Mouse (Mus musculus) adrenal gland, postnatal 36 days (tissue): ENCODE measurements around the gene Nuak2. TPM values are rescaled to one million over a fixed set of nuclear protein-coding genes. Genes with fewer than 3 reads are reported as not detected.

Experiments used
- DNase-seq, 2 experiments: peaks; one replicate each; pipeline ENCODE4 v3.0.0; 2021; ENCODE audit warnings: mixed read lengths in 1 of 2
- long read RNA-seq, 2 experiments: library from polyadenylated mRNA; stranded (forward); transcript quantifications; one replicate each; pipeline ENCODE4 v2.0.0; 2021; ENCODE audit warnings: borderline sequencing depth in 2 of 2
- total RNA-seq, 2 experiments: library from RNA; stranded (reverse); gene quantifications; 2 replicates each; pipeline ENCODE4 v1.2.3; 2021

The Nuak2 gene
- total RNA-seq: 1 to 10 TPM; 2.8 to 4.9 TPM
- long read RNA-seq, experiment 1, partial matches to known transcripts: 0 of 1 reads
- long read RNA-seq, experiment 1, other reads (novel, unspliced or antisense): 0 of 1 reads
- long read RNA-seq, experiment 2, partial matches to known transcripts: 0 of 1 reads
- long read RNA-seq, experiment 2, other reads (novel, unspliced or antisense): 1 of 1 reads

DNA sequence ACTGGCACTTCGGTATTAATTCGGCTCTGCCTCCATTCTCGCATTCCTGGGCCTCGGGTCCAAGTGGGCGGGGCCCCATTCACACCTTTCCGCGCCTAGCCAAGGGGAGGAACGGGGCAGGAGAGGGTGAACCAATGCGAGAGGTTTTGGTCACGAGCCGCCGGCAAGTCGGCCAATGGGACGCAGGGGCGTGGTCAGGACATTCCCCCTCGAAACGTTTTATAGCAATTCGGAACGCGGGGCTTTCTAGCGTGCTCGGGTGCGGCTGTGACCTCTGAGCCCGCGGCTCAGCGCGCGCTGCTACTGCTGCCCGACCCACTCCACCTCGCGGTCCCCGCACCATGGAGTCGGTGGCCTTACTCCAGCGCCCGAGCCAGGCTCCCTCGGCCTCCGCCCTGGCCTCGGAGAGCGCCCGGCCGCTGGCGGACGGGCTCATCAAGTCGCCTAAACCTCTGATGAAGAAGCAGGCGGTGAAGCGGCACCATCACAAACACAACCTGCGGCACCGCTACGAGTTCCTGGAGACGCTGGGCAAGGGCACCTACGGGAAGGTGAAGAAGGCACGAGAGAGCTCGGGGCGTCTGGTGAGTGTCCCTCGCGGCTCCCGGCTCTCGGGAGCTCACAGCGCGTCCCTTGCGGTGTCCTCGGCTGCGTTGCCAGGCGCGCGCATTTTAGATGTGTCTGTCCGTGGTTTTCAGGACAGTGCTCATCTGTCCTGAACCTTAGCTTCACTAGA is at the start of gene Nuak2:
Gene Nuak2 (plus strand): TSS at position 238 of the 736 bp plus-strand sequence.
- DNase-seq: peak; percentile 93 to 94

DNA sequence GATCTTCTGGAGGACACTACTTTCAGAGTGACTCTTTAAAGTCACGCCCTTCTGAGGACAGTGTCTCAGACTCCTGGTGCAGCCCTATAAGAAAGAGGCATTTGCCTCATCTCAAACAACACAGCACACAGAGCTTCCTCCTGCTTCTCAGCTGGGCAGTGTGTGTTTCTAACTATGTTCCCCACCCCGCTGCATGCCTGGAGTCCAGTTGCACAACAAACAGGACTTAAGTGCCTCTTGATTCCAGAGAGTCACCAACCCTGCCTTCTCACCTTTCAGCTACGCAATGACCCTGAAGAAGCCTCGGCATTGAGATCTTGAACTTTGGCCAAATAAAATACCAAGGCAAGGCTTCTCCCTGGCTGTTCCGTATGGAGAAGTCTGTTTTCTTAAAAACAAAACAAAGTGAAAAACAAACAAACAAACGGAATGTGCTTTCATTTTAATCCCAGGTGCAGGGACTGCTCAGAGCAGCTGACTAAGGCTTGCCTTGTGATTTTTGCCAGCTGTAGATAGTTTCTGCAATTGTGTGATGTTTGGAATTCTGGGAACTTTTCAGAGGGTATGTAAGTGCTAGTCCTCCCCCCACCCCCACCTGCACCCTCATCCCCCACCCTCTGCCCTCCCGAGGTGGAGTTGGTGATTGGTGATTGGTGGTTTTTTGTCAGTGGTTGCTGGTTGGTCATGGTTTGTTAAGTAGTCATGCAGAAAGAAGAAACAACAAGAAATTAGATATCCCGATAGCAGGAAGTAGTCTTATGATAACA is 49.0 kb upstream of the Nuak2 start:
- DNase-seq: peak in 1 of 2 experiments; percentile 28

DNA sequence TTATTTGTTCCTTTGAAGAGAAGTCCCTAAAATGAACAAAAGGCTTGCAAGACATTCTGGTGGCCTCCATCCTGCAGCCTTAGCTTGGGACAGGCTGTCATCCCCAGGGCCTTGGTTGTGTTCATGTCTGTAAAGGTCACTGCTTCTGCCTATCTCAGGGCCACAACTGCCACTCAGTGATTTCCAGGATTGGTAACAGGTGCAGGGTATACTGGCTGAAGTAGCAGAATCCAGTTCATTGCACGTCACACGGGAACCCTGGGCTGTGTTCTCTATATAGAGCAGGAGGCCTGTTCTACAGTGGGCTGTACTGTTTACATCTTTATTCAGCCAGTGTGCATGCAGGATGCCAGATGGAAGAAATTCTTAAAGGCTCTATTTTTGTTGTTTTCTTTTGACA is 48.0 kb upstream of the Nuak2 start:
- peak in 1 of 2 experiments; percentile 44 for DNase-seq

DNA sequence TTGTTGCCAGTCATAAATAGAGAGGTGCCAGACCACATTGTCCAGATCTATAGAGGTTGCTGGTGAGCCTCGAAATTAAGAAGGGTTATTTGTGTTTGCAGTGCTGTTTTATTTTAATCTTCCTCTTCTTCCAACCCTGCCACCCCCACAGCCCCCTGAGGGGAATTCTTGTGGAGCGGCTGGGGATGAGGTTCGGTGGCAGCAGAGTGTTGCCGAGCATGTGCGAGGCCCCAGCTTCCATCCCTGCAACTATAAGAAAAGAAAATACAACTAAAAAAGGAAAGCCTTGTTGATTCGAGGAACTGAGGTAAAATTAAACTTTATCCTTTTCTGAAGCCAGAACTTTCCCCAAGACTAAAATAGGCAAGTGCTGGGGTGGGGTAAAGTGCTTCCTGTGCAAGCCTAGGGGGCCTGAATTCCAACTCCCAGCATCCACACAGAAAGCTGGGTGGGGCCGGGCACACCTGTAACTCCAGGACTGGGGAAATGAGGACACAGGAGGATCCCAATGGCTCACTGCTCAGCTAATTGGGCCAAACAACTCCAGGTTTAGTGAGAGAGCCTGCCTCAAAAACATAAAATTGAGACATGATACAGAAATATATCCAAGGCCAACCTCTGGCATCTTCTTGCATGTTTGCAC is 47.4 kb upstream of the Nuak2 start:
- DNase-seq: no peak

DNA sequence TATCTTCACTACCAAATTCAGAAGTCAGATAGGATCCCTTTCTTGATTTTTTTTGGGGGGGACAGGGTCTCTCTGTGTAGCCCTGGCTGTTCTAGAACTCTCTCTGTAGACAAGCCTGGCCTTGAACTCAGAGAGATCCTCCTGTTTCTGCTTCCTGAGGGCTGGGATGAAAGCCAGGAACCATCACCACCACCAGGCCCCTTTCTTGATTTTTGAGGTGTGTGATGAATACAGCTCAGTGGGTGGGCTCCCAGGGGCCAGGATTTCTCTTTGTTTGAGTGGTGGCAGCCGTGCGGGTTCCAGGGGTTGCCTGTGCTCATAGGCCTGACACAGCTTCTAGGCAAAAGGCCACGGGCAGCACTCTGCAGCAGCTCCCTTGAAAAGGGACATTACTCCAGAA is 44.7 kb upstream of the Nuak2 start:
- DNase-seq: no peak

DNA sequence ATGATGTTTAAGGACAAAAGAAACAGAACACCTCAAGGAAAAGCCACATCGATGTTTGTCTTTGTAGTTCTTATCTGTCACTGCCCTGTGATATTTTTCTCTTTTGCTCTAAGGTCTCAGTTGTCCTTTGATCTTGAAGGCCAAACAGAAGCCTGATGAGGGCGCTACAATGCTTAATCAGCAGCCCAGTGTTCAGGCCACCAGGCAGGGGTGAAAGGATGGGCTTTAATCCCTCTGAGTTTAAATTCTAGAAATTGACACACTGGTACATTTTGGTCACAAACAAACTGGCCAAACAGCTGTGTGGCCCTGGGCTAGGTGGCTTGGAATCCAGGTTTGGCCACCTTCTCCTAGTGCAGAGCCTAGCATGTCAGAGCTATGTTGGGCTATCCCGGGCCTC is 39.2 kb upstream of the Nuak2 start:
- peak in 1 of 2 experiments; percentile 42 for DNase-seq

DNA sequence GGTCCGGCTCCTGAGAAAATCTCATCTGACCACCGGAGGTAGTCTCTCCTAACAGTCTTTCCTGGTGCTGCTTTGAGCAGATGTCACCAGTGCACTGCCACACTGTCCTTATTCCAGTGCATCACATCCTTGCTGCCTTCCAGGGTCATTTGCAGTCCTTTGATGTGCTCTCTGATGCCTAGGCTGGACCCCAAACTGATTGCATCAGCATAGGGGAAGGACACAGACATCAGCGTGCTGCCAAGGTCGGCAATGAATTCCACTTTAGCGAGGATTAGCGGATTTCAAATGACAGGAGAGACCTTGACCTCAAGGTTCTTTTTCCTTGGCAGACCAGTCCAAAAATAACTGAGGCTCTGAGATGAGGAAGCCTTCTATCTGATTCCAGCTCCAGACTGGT is 38.8 kb upstream of the Nuak2 start:
- peak; percentile 79 to 85 for DNase-seq

DNA sequence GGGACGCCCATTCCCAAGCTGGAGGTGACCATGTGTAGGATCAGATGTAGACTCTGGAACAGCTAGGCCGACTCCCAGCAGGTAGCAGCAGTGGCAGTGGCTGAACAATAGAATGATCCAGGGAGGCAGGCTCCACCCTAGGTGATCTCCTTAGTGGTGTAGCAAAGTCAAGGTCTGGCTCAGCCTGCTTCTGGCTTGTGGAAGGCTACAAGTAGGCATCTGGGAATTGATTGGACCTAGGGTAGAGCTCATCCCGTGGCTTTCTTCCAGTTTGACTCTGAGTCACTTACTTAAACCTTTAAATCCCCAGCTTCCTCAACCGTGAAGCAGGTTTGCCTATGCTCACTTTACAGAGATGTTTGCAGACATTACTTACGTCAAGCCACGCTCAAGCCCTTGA is 35.3 kb upstream of the Nuak2 start:
- peak in 1 of 2 experiments; percentile 32 for DNase-seq

DNA sequence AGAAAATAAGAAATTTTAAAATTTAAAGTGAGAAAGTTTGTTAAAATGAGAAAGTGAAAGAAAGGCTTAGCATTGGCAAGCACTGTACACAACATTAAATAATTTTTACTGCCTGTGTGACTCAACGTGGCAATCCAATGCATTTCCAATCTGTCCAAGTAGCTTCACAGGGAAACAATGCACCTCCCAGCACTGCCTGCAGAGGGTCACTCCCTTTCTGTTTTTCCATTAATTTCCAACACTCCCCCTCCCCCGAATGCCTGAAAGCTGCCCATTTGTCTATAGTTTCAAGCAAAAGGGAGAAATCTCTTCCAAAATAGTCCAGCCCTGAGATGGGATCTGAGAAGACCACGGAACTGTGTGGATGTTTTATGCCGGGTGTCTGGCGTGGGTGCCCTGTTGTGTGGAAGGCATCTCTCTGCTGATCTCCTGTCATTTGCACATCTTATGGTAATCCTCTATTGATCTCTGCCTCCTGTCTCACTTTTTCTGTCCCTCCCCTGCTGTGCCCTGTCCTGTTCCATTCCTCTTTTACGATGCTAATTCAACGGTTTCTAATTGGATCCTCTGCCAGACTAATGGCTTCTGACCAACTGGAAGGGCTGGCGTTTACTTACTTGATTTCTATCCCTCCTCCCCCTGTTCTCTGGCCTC is 34.3 kb upstream of the Nuak2 start:
- peak in 1 of 2 experiments; percentile 23 for DNase-seq

DNA sequence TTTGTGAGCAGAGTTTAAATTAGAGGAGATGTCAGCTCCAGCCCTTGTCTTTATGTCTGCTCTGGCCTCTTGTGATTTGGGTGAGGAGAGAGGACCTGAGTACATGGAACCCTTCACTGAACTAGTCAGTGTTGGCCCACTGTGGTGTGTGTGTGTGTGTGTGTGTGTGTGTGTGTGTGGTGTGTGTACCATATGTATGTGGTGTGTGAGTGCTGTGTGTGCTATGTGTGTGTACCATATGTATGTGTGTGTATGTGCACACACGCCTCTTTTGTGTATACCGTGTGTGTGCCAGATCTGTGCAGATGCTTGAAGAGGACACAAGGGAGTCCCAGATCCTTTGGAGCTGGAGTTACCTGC is 33.8 kb upstream of the Nuak2 start:
- DNase-seq: no peak

DNA sequence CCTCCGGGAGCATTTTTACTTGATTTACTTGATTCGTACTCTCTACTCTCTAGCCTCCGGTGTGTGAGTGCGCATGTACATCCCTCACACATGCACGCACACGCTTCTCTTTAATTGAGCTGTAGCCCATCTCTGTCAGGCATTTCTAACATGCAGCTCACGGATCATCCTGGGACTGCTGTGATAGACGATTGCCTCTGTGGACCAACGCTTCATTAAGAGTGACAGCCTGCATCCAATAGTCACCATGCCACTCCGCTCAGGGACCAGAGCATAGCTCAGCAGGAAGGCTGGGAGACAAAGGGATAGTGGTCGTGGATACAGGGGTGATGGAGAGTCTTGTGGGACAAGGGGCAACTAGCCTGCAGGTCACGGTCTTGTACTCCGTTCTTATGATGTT is 32.9 kb upstream of the Nuak2 start:
- DNase-seq: no peak

DNA sequence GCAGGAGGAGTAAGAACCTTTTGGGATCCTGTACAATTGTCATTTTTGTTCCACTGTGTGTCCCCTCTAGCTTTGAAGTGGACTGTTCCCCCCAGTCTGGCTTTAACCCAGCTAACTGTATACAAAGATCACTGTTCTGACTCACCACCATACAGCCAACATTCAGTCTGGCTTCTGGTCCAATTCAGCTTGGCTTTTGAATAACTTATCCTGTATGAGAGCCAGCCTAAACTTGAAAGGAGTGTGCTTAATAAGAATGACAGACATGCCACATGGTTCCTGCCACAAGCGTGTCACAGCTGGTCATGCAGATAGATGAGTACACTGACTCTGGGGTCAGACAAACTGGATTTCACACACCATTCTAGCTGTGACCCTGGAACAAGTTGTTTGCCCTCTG is 29.2 kb upstream of the Nuak2 start:
- no peak for DNase-seq

DNA sequence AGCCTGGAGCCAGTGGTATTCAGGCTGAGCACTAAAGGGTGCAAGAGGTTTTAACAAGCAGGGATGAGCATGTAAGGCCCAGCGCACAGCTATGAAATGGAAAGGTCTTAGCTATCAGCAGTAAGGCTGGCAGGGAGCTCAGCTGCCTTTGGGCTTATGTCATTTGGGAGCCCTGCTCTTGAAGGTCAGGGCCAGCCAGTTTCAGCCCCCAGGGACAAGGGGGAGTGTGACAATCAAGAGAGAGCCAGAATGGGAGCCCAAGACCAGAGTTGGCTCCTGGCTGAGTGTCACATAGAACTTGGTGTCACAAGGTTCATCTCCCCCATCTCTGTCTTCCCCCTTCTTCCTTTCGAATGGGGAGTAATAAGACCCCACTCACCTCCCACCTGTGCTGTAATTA is 28.5 kb upstream of the Nuak2 start:
- DNase-seq: peak; percentile 75

DNA sequence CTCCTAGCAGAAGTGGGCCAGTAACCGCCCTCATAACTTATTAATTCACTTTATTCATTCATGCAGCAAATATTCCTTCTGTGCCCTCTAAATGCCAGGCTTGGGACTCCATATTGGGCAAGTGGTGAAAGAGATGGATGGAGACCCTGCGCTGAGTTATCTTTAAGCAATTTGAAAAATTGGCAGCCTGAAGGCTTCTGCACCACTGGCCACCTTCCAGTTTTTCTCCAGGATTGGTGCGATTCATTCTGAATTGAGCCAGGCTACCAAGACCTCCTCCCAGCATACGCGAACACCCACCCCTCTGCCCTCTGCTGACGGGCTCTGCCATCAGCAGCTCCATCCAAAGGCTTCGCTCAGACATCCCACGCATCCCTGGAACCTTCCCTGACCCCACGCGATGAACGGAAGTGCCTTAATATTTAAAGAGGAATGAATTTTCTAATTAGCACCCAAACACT is 27.9 kb upstream of the Nuak2 start:
- DNase-seq: peak; percentile 69 to 78

DNA sequence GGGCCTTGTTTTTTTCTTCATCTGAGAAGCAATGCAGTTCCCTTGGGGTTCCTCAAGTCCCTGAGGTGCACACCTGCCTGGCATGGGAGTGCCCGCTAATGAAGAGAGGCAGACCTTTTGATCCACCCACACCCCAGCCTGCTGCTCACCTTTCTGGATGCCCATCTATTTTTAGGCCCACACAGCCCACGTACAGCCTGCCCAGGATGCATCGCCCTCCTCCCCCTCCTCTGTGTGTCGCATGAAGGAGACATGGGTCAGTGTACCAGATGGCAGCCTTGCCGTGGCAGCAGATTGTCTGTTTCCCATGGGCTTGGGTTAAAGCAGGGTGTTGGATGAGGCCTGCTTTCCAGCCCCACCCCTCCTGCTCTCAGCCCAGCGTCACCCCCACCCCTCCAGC is 26.0 kb upstream of the Nuak2 start:
- DNase-seq: no peak

DNA sequence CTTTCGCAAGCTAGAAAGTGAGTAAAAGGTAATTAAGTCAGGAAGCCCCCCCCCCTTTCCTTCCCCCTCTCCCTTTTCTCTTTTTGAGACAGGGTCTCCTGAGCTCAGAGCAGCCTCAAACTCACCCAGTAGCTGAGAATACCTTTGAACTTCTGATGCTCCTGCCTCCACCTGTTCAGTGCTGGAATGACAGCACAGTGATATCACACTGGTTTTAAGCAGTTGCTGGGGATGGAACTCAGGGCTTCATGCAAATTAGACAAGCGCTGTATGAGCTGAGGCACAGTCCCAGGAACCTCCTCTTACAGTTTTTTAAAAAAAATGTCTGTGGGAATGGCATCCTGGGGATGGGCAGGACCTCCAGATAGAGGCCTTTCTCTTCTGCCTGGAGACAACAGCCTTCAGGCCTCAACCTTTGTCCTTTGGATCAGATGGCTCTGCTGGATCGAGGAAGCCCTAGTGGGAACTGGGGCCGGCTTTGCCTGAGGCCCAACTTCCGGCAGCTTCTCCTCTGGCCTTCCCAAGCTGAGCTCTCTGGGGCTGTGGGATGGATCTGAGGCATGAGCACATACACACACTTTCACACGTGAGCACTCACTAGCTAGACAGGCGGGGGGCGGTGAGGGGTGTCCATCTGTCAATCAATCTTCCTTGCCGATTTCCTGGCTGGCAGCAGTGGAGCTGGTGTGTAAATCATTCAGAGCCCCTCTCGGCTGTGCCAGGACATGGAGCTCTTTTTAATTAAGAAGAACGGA is 24.8 kb upstream of the Nuak2 start:
- DNase-seq: no peak

DNA sequence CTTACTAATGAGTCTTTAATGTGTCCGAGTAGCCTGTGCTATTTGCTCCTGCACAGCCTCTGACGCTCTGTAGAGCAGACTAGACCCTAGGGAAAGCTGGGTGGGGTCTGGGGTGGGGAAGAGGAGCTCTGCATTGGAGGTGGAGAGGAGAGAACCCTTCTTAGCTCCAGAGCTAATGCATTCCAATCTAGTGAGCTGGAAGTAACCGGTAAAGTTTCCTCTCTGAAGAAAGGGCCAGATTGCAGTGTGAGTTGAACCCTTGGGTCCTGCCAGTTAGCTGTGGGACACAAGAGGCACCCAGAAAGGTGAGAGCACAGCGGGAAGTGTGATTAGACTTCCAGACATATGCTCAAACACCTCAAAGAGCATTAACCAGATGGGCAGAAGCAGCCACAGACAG is 24.2 kb upstream of the Nuak2 start:
- DNase-seq: no peak

DNA sequence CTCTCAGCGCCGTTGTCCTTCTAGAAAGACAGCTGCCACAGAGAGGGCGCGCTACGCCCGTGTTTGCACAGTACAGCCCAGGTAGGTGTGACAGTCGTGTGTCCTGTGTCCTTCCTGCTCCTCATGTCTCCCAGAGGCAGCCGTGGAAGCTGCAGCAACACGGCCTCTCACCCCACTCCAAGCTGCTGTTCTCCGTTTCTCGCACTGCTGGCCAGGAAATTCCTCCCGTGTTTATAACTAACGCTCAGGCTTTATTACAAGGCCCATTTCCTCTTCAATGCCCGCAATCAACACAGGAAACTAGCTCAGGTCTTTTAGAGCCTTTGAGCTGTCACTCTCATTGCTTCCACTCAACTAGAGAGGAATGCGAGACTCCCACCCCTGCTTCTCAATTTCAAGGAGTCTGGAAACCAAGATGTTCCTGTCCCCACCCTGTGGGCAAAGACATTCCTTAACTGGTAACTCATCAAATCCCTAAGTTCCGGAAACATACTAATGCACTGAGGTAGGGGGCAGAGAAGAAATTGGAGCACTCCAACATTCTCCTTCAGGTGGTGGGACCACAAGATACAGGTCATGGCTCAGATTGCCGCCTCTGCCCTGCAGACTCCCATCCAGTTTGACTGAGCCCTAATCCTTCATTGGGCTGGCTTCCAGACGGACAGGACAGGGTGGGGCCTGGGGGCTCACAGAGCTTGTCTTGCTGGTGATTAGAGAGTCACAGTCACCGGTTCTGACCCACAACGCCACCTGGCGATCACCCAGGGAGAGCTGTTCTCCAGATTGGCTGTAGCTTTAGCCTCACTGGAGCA is 23.4 kb upstream of the Nuak2 start:
- DNase-seq: peak; percentile 61 to 66

DNA sequence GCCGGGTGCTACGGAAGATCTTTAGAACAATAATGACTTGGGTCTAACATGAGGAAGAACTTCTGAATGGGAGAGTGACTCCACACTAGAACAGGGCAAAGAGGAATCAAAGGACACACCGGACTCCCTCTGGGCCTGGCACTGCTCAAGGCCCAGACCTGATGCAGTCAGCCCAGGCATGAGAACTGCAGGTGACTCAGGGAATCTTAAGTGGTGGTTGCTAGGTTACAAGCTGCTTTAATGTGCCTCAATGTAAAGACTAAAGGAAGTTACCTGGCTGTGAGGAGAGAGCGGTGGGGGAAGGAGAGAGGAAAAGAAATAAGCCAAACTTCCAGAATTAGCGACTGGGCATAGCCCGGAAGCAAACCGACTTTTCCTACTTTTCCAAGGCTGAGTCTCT is 20.4 kb upstream of the Nuak2 start:
- no peak for DNase-seq

DNA sequence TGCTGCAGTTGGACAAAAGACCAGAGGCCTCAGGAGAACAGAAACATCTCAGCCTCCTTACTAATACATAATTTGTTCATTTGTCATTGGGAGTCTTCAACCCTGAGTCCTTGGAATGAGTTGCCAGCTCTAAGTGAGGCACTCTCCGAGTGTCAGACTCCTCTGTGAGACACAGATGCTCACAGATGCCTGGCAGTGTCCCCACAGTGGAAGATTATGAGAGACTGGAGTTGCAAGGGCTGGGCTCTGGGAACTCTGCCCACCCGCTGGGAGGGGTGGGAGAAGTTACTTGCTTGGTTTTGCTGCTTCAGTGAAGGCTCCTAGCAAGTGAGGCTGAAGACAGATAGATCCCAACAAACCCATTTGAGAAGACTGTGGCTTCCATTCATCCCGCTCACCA is 19.9 kb upstream of the Nuak2 start:
- DNase-seq: peak; percentile 69 to 78

DNA sequence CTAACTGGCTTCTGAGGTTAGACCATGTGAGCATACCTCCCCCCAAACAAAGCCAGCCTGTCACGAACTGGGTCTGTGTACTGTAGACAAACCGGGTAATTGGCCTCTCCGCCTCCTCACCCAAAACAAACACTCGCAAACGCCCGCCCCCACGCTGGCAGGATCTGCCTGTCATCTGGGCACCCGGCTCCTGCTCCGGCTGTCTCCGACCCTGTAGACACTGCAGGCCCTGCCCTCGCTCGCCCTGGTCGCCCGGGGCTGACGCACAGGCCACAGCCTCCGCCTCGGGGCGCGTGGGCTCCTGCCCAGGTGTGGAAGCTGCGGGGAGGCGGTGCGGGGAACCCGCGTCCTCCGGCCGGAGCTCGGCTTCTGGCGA is 17.5 kb upstream of the Nuak2 start, which contains the start of gene Klhdc8a:
Gene Klhdc8a (plus strand): TSS at position 202 of the 376 bp plus-strand sequence.
- peak; percentile 88 to 91 for DNase-seq
